ENCODE assay signal across 17 mouse cellular contexts in genomic region chr9:48816678-48817398, GRCm38 (mm10). TPM values are rescaled to one million over a fixed set of nuclear protein-coding genes. Genes with fewer than 3 reads are reported as not detected.
DNase-seq lines count a peak whose midpoint lies in the region; ATAC-seq lines count a peak whose summit lies in the region.
"Had no signal": no experiment of that assay in that cellular context is flagged by ENCODE, and none has a peak within 500 bp of the region (broad histone marks: within the 10 kb centered on the region; RNA-seq: fewer than 3 reads in every experiment).

No protein-coding gene starts in this region.

- H3K27me3 ChIP-seq in heart, embryonic 13.5 days (replicated peaks), result peaks cover 38% of the 10 kb centered on the region
- peaks cover 37% of the 10 kb centered on the region for H3K27me3 ChIP-seq in liver, embryonic 13.5 days
- peaks cover 19% of the 10 kb centered on the region for H3K27me3 ChIP-seq in liver, embryonic 11.5 days (replicated peaks; ENCODE audit: control insufficient read depth, insufficient read depth, low read length)
- no peaks in the 10 kb centered on the region for H3K27me3 ChIP-seq in stomach, embryonic 16.5 days (ENCODE audit: control insufficient read depth, insufficient read depth, low read length)
- H3K27me3 ChIP-seq: midbrain, embryonic 13.5 days; neural tube, embryonic 12.5 days had no signal

- no peak overlapping the region for H3K27ac ChIP-seq in heart, embryonic 13.5 days (replicated peaks)
- H3K27ac ChIP-seq in liver, embryonic 13.5 days, result 0 out of 2 replicates have a peak overlapping the region, but pooled peaks have one; percentile 29
- H3K27ac ChIP-seq in liver, embryonic 11.5 days (ENCODE audit: low read depth, low read length), result no peak overlapping the region
- H3K27ac ChIP-seq in brown adipose tissue, adult 24 weeks (replicated peaks; ENCODE audit: low read depth, low read length), result peak overlapping the region; percentile 63
- H3K27ac ChIP-seq in stomach, embryonic 16.5 days (ENCODE audit: low read length), result peak overlapping the region; percentile 62
- H3K27ac ChIP-seq: embryonic facial prominence, embryonic 15.5 days; limb, embryonic 15.5 days; midbrain, embryonic 13.5 days; neural tube, embryonic 12.5 days had no signal

- no peaks in the 10 kb centered on the region for H3K9me3 ChIP-seq in heart, embryonic 13.5 days
- no peaks in the 10 kb centered on the region for H3K9me3 ChIP-seq in liver, embryonic 13.5 days (replicated peaks)
- H3K9me3 ChIP-seq in liver, embryonic 11.5 days (ENCODE audit: control insufficient read depth, low read length), result no peaks in the 10 kb centered on the region
- H3K9me3 ChIP-seq in stomach, embryonic 16.5 days (replicated peaks; ENCODE audit: control insufficient read depth, low read length), result no peaks in the 10 kb centered on the region
- H3K9me3 ChIP-seq: embryonic facial prominence, embryonic 15.5 days; limb, embryonic 15.5 days; midbrain, embryonic 13.5 days; neural tube, embryonic 12.5 days had no signal

- 40% methylated on average over 10 of the region's 10 CpGs for WGBS in heart, embryonic 13.5 days
- 19% methylated on average over 10 of the region's 10 CpGs for WGBS in liver, embryonic 13.5 days (ENCODE audit: insufficient replicate concordance)
- WGBS in liver, embryonic 11.5 days, result 30% methylated on average over 10 of the region's 10 CpGs
- WGBS in stomach, embryonic 16.5 days, result 36% methylated on average over 10 of the region's 10 CpGs

- no peak for DNase-seq in heart, postnatal 25 days (ENCODE audit: low spot score)
- no peak for DNase-seq in liver, embryonic 13.5 days
- DNase-seq in liver, embryonic 11.5 days (ENCODE audit: low spot score), result no peak
- no peak for DNase-seq in right cerebral cortex, adult 18-20 months
- DNase-seq in left cerebral cortex, postnatal 25 days (ENCODE audit: low spot score in 2 of 2), result no peak
- DNase-seq: cerebellum, postnatal 36 days; lung, embryonic 14.5 days; thymus, adult 2 months had no signal

- H3K4me3 ChIP-seq in heart, embryonic 13.5 days, result no peak overlapping the region
- H3K4me3 ChIP-seq in liver, embryonic 13.5 days (replicated peaks), result no peak overlapping the region
- H3K4me3 ChIP-seq in liver, embryonic 11.5 days (ENCODE audit: low read depth, low read length), result no peak overlapping the region
- H3K4me3 ChIP-seq in brown adipose tissue, adult 24 weeks (ENCODE audit: insufficient read depth, low read depth, low read length), result no peak overlapping the region
- H3K4me3 ChIP-seq in stomach, embryonic 16.5 days (replicated peaks; ENCODE audit: low read length), result no peak overlapping the region
- H3K4me3 ChIP-seq: embryonic facial prominence, embryonic 15.5 days; limb, embryonic 15.5 days; midbrain, embryonic 13.5 days; neural tube, embryonic 12.5 days had no signal

- ATAC-seq in heart, embryonic 13.5 days (ENCODE audit: extremely low read depth, insufficient number of reproducible peaks, low FRiP score, low TSS enrichment), result no peak
- ATAC-seq in liver, embryonic 13.5 days (ENCODE audit: low read depth), result no peak
- ATAC-seq in liver, embryonic 11.5 days (replicated peaks; ENCODE audit: low FRiP score), result no peak
- ATAC-seq in stomach, embryonic 16.5 days (ENCODE audit: insufficient read depth, low FRiP score), result peak; percentile 5; the same call in 1 of the 2 replicates
- ATAC-seq: hindbrain, embryonic 16.5 days; midbrain, embryonic 13.5 days; Patski had no signal

- 0 out of 2 replicates have a peak overlapping the region, but pooled peaks have one; percentile 50 for H3K9ac ChIP-seq in heart, embryonic 13.5 days
- H3K9ac ChIP-seq in liver, embryonic 13.5 days, result no peak overlapping the region
- H3K9ac ChIP-seq in liver, embryonic 11.5 days (ENCODE audit: low read depth, low read length), result no peak overlapping the region
- H3K9ac ChIP-seq in stomach, embryonic 16.5 days (ENCODE audit: low read length), result no peak overlapping the region
- H3K9ac ChIP-seq: embryonic facial prominence, embryonic 15.5 days; limb, embryonic 15.5 days; lung, embryonic 14.5 days; midbrain, embryonic 13.5 days; neural tube, embryonic 12.5 days had no signal

- no peaks in the 10 kb centered on the region for H3K36me3 ChIP-seq in heart, embryonic 13.5 days
- no peaks in the 10 kb centered on the region for H3K36me3 ChIP-seq in liver, embryonic 13.5 days
- H3K36me3 ChIP-seq in liver, embryonic 11.5 days (ENCODE audit: control insufficient read depth, insufficient read depth, low read length), result no peaks in the 10 kb centered on the region
- no peaks in the 10 kb centered on the region for H3K36me3 ChIP-seq in stomach, embryonic 16.5 days (ENCODE audit: control insufficient read depth, insufficient read depth, low read length)
- H3K36me3 ChIP-seq: embryonic facial prominence, embryonic 15.5 days; limb, embryonic 15.5 days; midbrain, embryonic 13.5 days; neural tube, embryonic 12.5 days had no signal

- intact Hi-C loops in heart, postnatal 25 days (cut with DNase I), result no loop called here
- intact Hi-C loops in left cerebral cortex, postnatal 25 days (cut with DNase I), result no loop called here

- no peak overlapping the region for H3K4me2 ChIP-seq in heart, embryonic 13.5 days
- H3K4me2 ChIP-seq in liver, embryonic 13.5 days, result no peak overlapping the region
- no peak overlapping the region for H3K4me2 ChIP-seq in liver, embryonic 11.5 days
- no peak overlapping the region for H3K4me2 ChIP-seq in stomach, embryonic 16.5 days (ENCODE audit: low read depth, low read length)
- H3K4me2 ChIP-seq: embryonic facial prominence, embryonic 15.5 days; limb, embryonic 15.5 days; lung, embryonic 14.5 days; midbrain, embryonic 13.5 days; neural tube, embryonic 12.5 days had no signal

- peaks cover 56% of the 10 kb centered on the region for H3K4me1 ChIP-seq in heart, embryonic 13.5 days
- peaks cover 81% of the 10 kb centered on the region for H3K4me1 ChIP-seq in liver, embryonic 13.5 days (replicated peaks)
- H3K4me1 ChIP-seq in liver, embryonic 11.5 days (replicated peaks; ENCODE audit: control insufficient read depth, insufficient read depth, low read length), result peaks cover 64% of the 10 kb centered on the region
- H3K4me1 ChIP-seq in brown adipose tissue, adult 24 weeks (ENCODE audit: control insufficient read depth, insufficient read depth, insufficient read length, low read length), result peaks cover 36% of the 10 kb centered on the region
- peaks cover 19% of the 10 kb centered on the region; the same call in 1 of the 2 replicates for H3K4me1 ChIP-seq in stomach, embryonic 16.5 days (ENCODE audit: control insufficient read depth, insufficient read depth, low read length)

RNA-seq across cellular contexts. Expression of gene Zbtb16, which starts 19.2 kb away (rescaled TPM):
- polyA plus RNA-seq in heart, embryonic 13.5 days (2015; fragmentation: Nextera tagmentation; extraction: Ambion mirVana), result 1.1 TPM in 2 replicates
- 100 to 1,000 TPM; 132 to 167 TPM for total RNA-seq in heart, postnatal 25 days (2021)
- 0.74 and 0.77 TPM in 2 replicates for polyA plus RNA-seq in liver, embryonic 13.5 days (2015; fragmentation: Nextera tagmentation; extraction: Ambion mirVana)
- 2.3 and 2.8 TPM in 2 replicates for polyA plus RNA-seq in liver, embryonic 11.5 days (2014; fragmentation: Nextera tagmentation; extraction: Ambion mirVana)
- polyA plus RNA-seq in brown adipose tissue, adult 24 weeks (2012; ENCODE audit: insufficient read depth, insufficient read length, missing spikeins), result 6.8 and 7.9 TPM in 2 replicates
- 5.1 and 5.9 TPM in 2 replicates for polyA plus RNA-seq in stomach, embryonic 16.5 days (2015; fragmentation: Nextera tagmentation; extraction: Ambion mirVana)
- 10 to 100 TPM; 71.7 to 73.7 TPM for total RNA-seq in left cerebral cortex, postnatal 25 days (2021)

Comparison
In these comparisons a context has a peak if more than half of its experiments do, and no peak if none do; other contexts are left out.
1. H3K27ac ChIP-seq: peak in liver, embryonic 13.5 days (single experiment), brown adipose tissue, adult 24 weeks (single experiment) and stomach, embryonic 16.5 days (single experiment); none in heart, embryonic 13.5 days (single experiment) and liver, embryonic 11.5 days (single experiment).